Mouse (Mus musculus): ENCODE measurements around the gene Mrap. TPM values are rescaled to one million over a fixed set of nuclear protein-coding genes. Genes with fewer than 3 reads are reported as not detected.

Gene Mrap
- polyA plus RNA-seq, 1 experiment = 0.15 TPM

DNA sequence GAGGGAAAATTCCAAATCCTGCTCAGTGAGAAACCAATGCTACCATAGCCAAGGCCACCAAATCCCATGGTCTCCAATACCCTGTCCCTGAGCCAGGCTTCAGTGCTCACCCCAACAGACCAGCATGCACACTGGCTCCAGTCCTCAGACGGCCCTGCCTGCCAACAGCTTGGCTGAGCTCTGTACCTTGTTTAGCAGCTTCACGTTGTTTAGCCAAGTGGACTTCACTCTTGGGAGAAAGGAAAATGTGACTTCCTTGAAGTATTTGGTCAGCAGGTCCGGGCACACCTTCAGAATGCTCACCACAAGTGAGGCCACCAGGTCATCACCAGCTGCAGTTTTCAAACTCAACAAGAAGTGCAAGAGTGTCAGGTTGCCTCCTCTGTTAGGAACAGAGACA lies 54.5 kb downstream of the Mrap start:
- no peak for DNase-seq (ENCODE audit: low read depth)
- TF ChIP-seq POLR2A (IDR thresholded peaks at IDR 0.05; ENCODE audit: borderline replicate concordance, extremely low read depth, insufficient read depth, insufficient read length, poor library complexity, severe bottlenecking) (no peak), CTCF (IDR thresholded peaks at IDR 0.05; ENCODE audit: borderline replicate concordance, extremely low read depth, insufficient read depth, insufficient read length) (no peak)

DNA sequence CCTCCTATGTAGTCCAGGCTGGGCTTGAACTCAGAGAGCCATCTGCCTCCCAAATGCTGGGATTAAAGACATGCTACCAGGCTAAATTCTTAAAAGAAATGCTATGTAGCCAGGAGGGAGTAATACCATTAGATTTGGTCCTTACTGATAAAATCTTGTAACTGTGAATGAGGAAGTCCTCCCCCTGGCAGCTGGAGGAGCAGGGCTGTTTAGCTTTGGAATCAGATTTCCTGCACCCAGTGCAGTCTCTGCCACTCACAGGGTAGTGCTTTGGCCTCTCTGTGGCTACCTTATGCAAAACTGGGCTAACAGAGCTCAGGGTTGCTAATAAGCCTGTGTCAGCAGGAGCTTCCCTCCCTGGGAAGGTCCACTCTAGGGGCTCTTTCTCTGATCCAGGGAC lies 56.7 kb downstream of the Mrap start:
- DNase-seq (ENCODE audit: low read depth) = no peak
- no peak for TF ChIP-seq CTCF (IDR thresholded peaks at IDR 0.05; ENCODE audit: borderline replicate concordance, extremely low read depth, insufficient read depth, insufficient read length)
- no peak for TF ChIP-seq POLR2A (IDR thresholded peaks at IDR 0.05; ENCODE audit: borderline replicate concordance, extremely low read depth, insufficient read depth, insufficient read length, poor library complexity, severe bottlenecking)

DNA sequence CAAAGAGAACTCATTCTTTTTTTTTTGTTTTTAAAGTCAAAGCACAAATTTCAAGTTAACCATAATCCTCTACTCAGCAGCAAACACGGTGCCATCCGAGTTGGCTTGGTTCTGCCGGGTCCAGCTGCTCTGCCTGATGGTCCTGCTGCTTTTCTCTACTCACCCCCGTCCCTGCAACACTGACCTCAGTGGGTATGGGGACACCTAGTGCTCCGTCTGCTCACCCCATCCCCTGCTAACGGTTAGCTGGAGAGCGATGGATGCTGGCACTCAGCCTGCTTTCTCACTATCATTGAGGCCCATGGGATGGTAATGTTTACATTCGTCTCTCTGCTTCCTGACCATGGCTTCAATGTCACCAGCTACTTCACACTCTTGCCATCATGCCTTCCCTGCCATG lies 60.4 kb downstream of the Mrap start:
- TF ChIP-seq POLR2A (IDR thresholded peaks at IDR 0.05; ENCODE audit: borderline replicate concordance, extremely low read depth, insufficient read depth, insufficient read length, poor library complexity, severe bottlenecking) = no peak
- TF ChIP-seq CTCF (IDR thresholded peaks at IDR 0.05; ENCODE audit: borderline replicate concordance, extremely low read depth, insufficient read depth, insufficient read length) = no peak
- no peak for DNase-seq (ENCODE audit: low read depth)

DNA sequence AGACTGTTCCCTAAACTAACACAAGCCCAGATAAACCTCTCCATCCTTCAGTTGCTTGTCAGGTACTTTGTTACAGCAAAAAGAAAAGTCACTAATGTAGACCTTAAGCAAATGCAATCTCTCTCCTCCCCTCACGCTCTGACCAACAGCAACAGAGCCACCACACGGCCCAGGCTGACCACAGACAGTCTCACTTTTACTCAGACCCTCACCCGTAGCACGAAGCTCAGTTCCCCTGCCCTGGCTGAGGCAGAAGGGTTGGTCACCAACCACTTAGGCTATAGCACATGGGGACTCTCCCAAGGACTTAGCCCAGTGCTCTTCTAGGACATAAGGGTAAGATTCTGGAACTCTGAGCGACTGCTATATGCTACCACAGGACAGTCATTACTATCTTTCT lies 60.8 kb downstream of the Mrap start:
- TF ChIP-seq POLR2A (IDR thresholded peaks at IDR 0.05; ENCODE audit: borderline replicate concordance, extremely low read depth, insufficient read depth, insufficient read length, poor library complexity, severe bottlenecking) = no peak
- no peak for TF ChIP-seq CTCF (IDR thresholded peaks at IDR 0.05; ENCODE audit: borderline replicate concordance, extremely low read depth, insufficient read depth, insufficient read length)

More for the DNA sequence above, 60.8 kb downstream of the Mrap start:
- no peak for DNase-seq (ENCODE audit: low read depth)

Other genes with a start within 250 kb of the Mrap start
- 25.8 and 42.3 TPM in 2 replicates for gene Mis18a, start 10.8 kb upstream of the Mrap start, polyA plus RNA-seq (2012; rRNA removed)
- 8.0 and 9.6 TPM in 2 replicates for gene Urb1, start 72.2 kb downstream of the Mrap start, polyA plus RNA-seq (2012; rRNA removed)
- gene Eva1c, start 88.5 kb downstream of the Mrap start, polyA plus RNA-seq (2012; rRNA removed) = 2.2 and 3.7 TPM in 2 replicates
- 23.0 and 24.4 TPM in 2 replicates for gene Cfap298, start 196.9 kb downstream of the Mrap start, polyA plus RNA-seq (2012; rRNA removed)